Mouse (Mus musculus): ENCODE results near the gene Slc26a10. TPM values are rescaled to one million over a fixed set of nuclear protein-coding genes. Genes with fewer than 3 reads are reported as not detected.

Gene Slc26a10
- polyA plus RNA-seq, 1 experiment from 2014 or later = 1.1 TPM

DNA sequence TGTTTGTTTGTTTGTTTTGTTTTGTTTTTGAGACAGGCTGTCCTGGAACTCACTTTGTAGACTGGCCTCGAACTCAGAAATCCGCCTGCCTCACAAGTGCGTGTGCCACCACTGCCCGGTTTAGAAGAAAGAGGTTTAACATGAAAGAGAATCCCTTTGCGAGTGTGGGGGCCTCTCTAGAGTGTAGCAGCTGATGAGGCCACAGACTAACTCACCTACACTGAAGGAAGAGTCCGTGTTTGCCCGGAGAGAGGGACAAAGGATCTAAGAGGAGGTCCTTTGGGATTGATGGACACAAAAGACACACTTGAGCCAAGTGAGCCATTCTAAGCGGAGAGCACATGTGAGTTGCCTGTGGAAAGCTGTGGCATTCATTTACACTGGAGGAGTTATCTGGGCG is 3.2 kb downstream of the Slc26a10 start:
- Histone ChIP-seq H3K4me2 (peak overlapping the region; percentile 54), H3K9me3 (replicated peaks) (no peaks in the 10 kb centered on the region), H3K27me3 (peaks cover 85% of the 10 kb centered on the region), H3K4me3 (peak overlapping the region; percentile 27; the same call in 1 of the 2 replicates), H3K4me1 (peaks cover 27% of the 10 kb centered on the region), H3K9ac (no peak overlapping the region), H3K27ac (no peak overlapping the region), H3K36me3 (ENCODE audit: poor library complexity, severe bottlenecking) (no peaks in the 10 kb centered on the region)
- 18% methylated on average over 9 of the region's 9 CpGs for WGBS
- ATAC-seq = no peak

DNA sequence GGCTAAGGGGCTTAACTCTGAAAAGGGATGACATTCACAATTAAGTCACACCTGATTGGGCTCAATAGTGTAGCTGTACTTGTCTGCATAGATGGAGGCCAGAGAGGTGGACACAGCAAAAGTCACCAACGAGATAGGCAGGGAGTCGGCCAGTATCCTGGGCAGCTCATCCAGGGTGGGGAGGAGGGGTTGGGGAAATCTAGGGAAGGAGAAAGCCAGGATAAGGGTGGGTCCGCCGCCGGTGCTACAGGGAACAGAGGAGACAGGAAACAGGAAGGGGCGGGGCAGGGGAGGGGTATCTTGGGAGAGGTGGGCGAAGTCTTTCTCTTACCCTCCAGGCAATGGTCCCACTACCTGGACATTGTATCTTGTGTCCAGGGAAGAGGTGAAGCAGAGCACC is 3.7 kb downstream of the Slc26a10 start:
- H3K4me1 ChIP-seq = peaks cover 27% of the 10 kb centered on the region
- peaks cover 3% of the 10 kb centered on the region; the same call in 1 of the 2 replicates for H3K36me3 ChIP-seq (ENCODE audit: poor library complexity, severe bottlenecking)
- H3K4me3 ChIP-seq = no peak overlapping the region
- no peak for ATAC-seq
- peak overlapping the region; percentile 16; the same call in 1 of the 2 replicates for H3K4me2 ChIP-seq
- 12% methylated on average over 7 of the region's 7 CpGs for WGBS
- H3K27ac ChIP-seq = no peak overlapping the region
- H3K9ac ChIP-seq = no peak overlapping the region
- H3K27me3 ChIP-seq = peaks cover 88% of the 10 kb centered on the region
- H3K9me3 ChIP-seq (replicated peaks) = no peaks in the 10 kb centered on the region

DNA sequence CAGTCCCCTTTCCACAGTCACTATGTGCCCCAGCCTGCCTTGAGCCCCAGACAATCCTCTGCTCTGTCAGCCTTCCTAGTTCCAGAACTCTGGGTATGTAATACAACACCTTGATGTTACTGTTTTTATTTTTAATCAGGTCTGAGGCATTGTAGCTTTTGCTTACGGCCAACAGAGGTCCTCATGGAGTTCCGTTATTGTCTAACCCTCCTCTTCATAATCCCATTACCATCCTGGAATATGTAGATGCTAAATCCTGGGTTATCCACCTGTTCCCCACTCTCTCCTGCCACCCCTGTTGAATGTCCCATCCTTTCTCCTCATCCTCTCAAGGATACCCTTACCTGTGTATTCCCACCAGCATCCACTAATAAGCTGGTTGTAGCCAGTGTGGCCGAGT is 4.2 kb downstream of the Slc26a10 start:
- H3K9ac ChIP-seq = no peak overlapping the region
- 33% methylated on average over 3 of the region's 3 CpGs for WGBS

DNA sequence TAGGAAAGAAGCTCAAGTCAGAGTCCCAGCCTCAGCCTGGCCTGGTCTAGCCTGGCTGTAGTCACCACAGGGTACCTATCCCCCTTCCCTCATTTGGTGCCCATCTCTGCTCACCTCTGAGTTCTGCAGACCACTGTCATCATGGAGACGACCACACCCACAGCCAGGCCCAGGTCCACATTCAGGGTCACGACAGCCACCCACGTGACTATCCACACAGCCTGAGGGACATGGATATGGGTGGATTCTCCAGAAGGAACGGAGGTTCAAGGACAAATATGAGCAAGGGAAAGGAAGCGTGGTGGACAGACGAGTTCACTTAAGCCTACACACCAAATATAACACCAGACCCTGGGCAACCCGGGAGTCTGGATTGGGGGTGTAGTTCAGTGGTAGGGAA is 6.3 kb downstream of the Slc26a10 start:
- Histone ChIP-seq H3K4me1 (peaks cover 27% of the 10 kb centered on the region), H3K4me2 (no peak overlapping the region), H3K27ac (no peak overlapping the region), H3K36me3 (ENCODE audit: poor library complexity, severe bottlenecking) (peaks cover 4% of the 10 kb centered on the region; the same call in 1 of the 2 replicates), H3K4me3 (no peak overlapping the region), H3K27me3 (peaks cover 88% of the 10 kb centered on the region), H3K9me3 (replicated peaks) (no peaks in the 10 kb centered on the region), H3K9ac (no peak overlapping the region)
- WGBS = 89% methylated on average over 7 of the region's 7 CpGs
- ATAC-seq = no peak

More for the DNA sequence above, 4.2 kb downstream of the Slc26a10 start:
- H3K4me1 ChIP-seq = peaks cover 27% of the 10 kb centered on the region
- ATAC-seq = no peak
- H3K4me2 ChIP-seq = no peak overlapping the region
- H3K27ac ChIP-seq = no peak overlapping the region
- H3K36me3 ChIP-seq (ENCODE audit: poor library complexity, severe bottlenecking) = peaks cover 4% of the 10 kb centered on the region; the same call in 1 of the 2 replicates
- H3K9me3 ChIP-seq (replicated peaks) = no peaks in the 10 kb centered on the region
- no peak overlapping the region for H3K4me3 ChIP-seq
- peaks cover 88% of the 10 kb centered on the region for H3K27me3 ChIP-seq

DNA sequence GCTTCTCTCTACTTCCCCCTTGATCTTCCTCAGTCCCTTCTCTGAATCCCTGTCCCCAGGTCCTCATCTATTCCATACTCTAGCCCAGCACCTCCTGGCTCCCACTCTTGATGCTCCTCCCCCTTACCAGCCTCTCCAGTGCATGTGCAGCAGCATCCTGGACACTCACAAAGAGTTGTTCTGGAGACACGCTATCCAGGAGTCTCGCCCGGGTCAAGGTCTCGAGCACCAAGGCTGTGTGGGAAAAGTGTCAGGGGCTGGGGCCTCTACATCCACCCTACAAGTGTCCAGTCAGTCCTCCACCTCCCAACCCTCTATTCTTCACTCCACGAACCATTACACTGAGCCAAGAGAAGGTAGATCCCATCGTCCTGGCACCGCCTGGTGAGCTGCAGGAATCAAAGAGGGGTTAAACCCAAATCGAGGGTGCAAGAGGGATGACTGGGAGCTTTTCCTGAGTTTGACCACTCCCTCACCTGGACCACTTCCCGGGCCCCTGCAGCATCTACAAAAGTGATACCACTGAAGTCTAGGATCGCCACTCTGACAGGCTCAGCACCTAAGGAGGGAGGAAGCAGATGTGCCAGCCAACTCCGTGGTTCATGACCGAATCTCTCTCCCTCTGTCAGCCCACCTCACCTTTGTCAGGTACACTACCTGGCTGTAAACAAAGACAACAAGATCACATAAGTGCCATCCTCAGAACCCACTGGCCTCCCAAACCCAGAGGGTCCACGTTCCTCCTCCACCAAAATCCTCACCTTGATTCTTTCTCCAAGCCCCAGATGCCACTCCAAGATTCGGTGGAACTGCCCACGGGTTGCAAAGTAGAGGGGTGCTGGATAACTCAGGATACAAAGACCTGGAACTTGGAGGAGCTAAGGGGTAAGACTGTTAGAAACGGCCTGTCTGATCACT is 7.0 kb downstream of the Slc26a10 start:
- 86% methylated on average over 16 of the region's 16 CpGs for WGBS
- H3K27ac ChIP-seq = no peak overlapping the region
- H3K9me3 ChIP-seq (replicated peaks) = no peaks in the 10 kb centered on the region
- peaks cover 23% of the 10 kb centered on the region for H3K4me1 ChIP-seq
- ATAC-seq = no peak
- H3K4me3 ChIP-seq = no peak overlapping the region
- no peak overlapping the region for H3K4me2 ChIP-seq
- H3K27me3 ChIP-seq = peaks cover 88% of the 10 kb centered on the region
- H3K9ac ChIP-seq = no peak overlapping the region
- H3K36me3 ChIP-seq (ENCODE audit: poor library complexity, severe bottlenecking) = peaks cover 4% of the 10 kb centered on the region; the same call in 1 of the 2 replicates

DNA sequence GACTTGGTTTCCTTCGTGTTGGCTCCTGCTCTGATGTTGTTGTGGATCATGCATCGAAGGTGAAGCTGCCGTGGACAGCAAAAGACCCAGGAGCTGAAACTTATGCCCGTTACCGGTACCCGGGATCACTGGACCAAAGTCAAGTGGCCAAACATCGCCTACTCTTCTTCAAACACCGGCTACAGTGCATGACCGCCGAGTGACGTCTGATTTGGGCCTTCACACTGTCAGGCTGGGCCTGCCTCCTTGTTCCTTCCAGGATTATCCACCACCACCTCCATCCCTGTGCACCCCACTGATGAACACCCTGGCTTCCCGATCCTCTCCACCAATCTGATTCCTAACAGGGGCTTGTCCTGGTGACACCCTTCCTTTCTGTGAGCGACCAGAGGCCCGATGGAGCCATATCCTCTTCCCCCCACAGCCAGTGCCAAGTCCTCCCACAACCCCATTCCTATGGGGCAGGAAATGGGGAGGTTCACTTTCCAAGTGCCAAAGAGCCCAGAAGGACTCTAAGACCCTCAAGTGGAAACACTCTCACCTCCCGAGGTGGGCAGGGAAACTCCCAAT is 8.7 kb downstream of the Slc26a10 start:
- Histone ChIP-seq H3K4me1 (peaks cover 14% of the 10 kb centered on the region), H3K36me3 (ENCODE audit: poor library complexity, severe bottlenecking) (peaks cover 4% of the 10 kb centered on the region; the same call in 1 of the 2 replicates), H3K9me3 (replicated peaks) (no peaks in the 10 kb centered on the region), H3K9ac (no peak overlapping the region), H3K27ac (no peak overlapping the region), H3K27me3 (peaks cover 87% of the 10 kb centered on the region), H3K4me2 (no peak overlapping the region), H3K4me3 (no peak overlapping the region; the same call in 1 of the 2 replicates)
- ATAC-seq = no peak
- WGBS = 88% methylated on average over 15 of the region's 15 CpGs

DNA sequence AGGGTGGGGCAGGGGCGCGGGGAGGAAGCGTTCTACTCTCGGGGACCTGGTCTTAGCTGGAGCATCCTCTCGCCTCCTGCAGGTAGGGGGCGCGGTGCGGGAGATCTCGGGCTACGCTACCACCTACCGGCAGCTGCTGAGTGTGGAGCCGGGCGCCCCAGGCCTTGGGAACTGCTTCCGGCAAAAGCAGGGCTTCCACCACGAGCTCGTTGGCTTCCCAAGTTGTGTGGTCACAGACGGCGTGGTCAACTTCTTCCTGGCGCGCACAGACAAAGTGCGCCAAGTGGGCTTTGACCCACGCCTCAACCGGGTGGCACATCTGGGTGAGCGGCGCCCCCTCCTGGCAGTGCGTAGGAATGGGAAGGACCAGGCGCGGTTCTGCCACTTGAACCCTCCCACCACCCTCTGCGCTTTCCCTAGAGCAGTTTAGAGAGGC is 9.6 kb downstream of the Slc26a10 start:
- Histone ChIP-seq H3K4me2 (peak overlapping the region; percentile 59), H3K36me3 (ENCODE audit: poor library complexity, severe bottlenecking) (peaks cover 4% of the 10 kb centered on the region; the same call in 1 of the 2 replicates), H3K27ac (no peak overlapping the region), H3K9me3 (replicated peaks) (no peaks in the 10 kb centered on the region), H3K9ac (no peak overlapping the region), H3K4me1 (peaks cover 18% of the 10 kb centered on the region), H3K27me3 (peaks cover 87% of the 10 kb centered on the region), H3K4me3 (peak overlapping the region; percentile 20)
- WGBS = under 1% methylated on average over 29 of the region's 29 CpGs
- peak; percentile 48 for ATAC-seq

DNA sequence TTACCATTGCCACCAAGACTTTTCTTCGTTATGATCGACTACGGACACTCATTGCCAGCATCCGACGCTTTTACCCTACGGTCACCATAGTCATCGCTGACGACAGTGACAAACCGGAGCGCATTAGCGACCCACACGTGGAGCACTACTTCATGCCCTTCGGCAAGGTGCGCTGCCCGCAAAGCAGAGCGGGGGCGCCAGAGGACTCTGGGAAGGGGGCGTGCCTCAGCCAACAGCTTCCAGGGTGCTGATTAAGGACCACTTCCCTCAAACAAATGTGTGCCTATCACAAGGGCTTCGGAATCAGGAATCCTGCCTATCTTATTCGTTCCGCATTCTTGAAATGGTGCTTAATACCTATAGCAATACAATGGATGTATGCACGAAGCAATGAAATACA is 10.4 kb downstream of the Slc26a10 start:
- ATAC-seq = no peak
- no peak overlapping the region for H3K9ac ChIP-seq

DNA sequence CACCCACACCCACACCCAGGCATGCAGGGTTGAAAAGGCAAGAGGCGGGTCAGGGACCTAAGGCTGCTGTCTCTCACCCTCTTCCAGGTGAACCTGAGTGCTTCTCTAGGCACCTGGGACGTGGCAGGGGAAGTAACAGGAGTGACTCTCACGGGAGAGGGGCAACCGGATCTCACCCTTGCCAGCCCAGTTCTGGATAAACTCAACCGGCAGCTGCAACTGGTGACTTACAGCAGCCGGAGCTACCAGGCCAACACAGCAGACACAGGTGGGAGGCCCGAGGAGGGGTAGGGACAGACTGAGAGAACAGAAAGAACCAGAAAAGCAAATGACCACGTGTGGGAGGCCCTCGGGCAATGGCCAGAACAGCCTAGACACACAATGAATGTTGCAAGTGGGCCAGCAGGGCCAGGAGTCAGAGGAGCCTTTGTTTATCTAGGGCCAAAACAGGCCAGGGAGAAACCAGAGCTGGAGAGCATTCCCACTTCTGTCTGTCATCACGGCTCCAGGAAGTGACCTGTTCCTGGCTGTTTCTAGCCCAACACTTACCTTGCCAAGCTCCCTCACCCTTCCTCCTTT is 12.7 kb downstream of the Slc26a10 start:
- Histone ChIP-seq H3K9me3 (replicated peaks) (no peaks in the 10 kb centered on the region), H3K9ac (no peak overlapping the region), H3K4me2 (0 out of 2 replicates have a peak overlapping the region, but pooled peaks have one; percentile 1), H3K27ac (no peak overlapping the region), H3K36me3 (ENCODE audit: poor library complexity, severe bottlenecking) (peaks cover 4% of the 10 kb centered on the region; the same call in 1 of the 2 replicates), H3K4me1 (peaks cover 25% of the 10 kb centered on the region), H3K4me3 (no peak overlapping the region), H3K27me3 (peaks cover 75% of the 10 kb centered on the region)
- 61% methylated on average over 10 of the region's 10 CpGs for WGBS
- no peak for ATAC-seq

More for the DNA sequence above, 10.4 kb downstream of the Slc26a10 start:
- WGBS = 3% methylated on average over 22 of the region's 22 CpGs
- H3K36me3 ChIP-seq (ENCODE audit: poor library complexity, severe bottlenecking) = peaks cover 4% of the 10 kb centered on the region; the same call in 1 of the 2 replicates
- peak overlapping the region; percentile 59 for H3K4me2 ChIP-seq
- peaks cover 25% of the 10 kb centered on the region for H3K4me1 ChIP-seq
- H3K4me3 ChIP-seq = peak overlapping the region; percentile 20
- no peak overlapping the region for H3K27ac ChIP-seq
- peaks cover 92% of the 10 kb centered on the region for H3K27me3 ChIP-seq
- H3K9me3 ChIP-seq (replicated peaks) = no peaks in the 10 kb centered on the region

DNA sequence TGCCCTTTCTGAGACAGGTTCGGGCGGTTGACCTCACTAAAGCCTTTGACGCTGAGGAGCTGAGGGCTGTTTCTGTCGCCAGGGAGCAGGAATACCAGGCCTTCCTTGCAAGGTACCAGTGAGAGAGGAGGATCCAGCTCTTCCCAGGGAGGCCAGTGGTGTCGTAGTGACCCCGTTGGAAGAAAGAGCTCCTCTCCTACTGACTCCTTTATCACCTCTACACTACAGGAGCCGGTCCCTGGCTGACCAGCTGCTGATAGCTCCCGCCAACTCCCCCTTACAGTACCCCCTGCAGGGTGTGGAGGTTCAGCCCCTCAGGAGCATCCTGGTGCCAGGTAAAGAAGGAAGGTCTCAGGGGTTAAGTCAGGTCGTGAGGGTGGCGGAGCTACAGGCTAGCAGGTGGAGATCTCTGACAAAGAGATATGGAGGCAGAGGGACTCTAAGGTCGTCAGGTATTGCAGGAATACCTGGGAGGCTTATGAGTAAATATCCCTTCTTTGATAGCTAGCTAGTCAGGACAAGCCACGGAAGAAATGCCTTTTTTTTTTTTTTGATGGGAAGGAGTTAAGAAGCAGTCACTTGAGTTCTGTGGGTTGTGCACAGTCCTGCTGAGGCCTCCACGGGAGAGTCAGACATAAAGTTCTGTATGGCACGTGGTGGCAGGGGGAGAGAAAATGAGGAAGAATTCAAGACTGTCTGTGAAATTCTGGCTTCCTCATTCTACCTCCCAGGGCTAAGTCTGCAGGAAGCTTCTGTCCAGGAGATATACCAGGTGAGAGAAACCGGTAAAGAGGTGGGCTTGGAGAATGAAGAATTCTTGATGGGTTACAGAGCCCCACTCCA is 13.5 kb downstream of the Slc26a10 start:
- peaks cover 25% of the 10 kb centered on the region for H3K4me1 ChIP-seq
- peak overlapping the region; percentile 87 for H3K9ac ChIP-seq
- H3K36me3 ChIP-seq (ENCODE audit: poor library complexity, severe bottlenecking) = peaks cover 3% of the 10 kb centered on the region; the same call in 1 of the 2 replicates
- no peak overlapping the region for H3K27ac ChIP-seq
- peak overlapping the region; percentile 69 for H3K4me3 ChIP-seq
- no peaks in the 10 kb centered on the region for H3K9me3 ChIP-seq (replicated peaks)
- peaks cover 71% of the 10 kb centered on the region for H3K27me3 ChIP-seq
- 29% methylated on average over 15 of the region's 15 CpGs for WGBS
- peak overlapping the region; percentile 98 for H3K4me2 ChIP-seq
- ATAC-seq = no peak

DNA sequence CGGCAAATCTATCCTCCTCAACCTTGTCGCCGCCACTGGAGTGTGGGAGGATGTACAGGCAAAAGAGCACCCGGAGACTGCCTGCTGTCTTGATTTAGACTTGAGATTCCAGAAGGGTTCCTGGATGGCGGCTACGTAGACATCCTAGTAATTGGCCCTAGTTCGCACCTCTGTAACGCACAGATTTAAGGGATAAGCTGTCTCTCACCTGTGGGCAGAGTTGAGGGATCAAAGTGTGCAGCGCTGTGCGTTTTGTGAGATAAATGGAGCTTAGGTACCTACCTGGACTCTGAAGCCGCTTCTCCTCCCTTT is 14.1 kb downstream of the Slc26a10 start:
- Histone ChIP-seq H3K9me3 (replicated peaks) (no peaks in the 10 kb centered on the region), H3K27me3 (peaks cover 65% of the 10 kb centered on the region), H3K9ac (peak overlapping the region; percentile 87), H3K4me2 (peak overlapping the region; percentile 98), H3K27ac (peak overlapping the region; percentile 32; the same call in 1 of the 2 replicates), H3K4me3 (peak overlapping the region; percentile 69), H3K4me1 (peaks cover 25% of the 10 kb centered on the region), H3K36me3 (ENCODE audit: poor library complexity, severe bottlenecking) (no peaks in the 10 kb centered on the region)
- no peak for ATAC-seq
- 2% methylated on average over 11 of the region's 11 CpGs for WGBS
